Mouse (Mus musculus): ENCODE results near the gene Ccdc62. TPM values are rescaled to one million over a fixed set of nuclear protein-coding genes. Genes with fewer than 3 reads are reported as not detected.

The Ccdc62 gene
- polyA plus RNA-seq, 1 experiment from 2014 or later: 6.4 TPM

DNA sequence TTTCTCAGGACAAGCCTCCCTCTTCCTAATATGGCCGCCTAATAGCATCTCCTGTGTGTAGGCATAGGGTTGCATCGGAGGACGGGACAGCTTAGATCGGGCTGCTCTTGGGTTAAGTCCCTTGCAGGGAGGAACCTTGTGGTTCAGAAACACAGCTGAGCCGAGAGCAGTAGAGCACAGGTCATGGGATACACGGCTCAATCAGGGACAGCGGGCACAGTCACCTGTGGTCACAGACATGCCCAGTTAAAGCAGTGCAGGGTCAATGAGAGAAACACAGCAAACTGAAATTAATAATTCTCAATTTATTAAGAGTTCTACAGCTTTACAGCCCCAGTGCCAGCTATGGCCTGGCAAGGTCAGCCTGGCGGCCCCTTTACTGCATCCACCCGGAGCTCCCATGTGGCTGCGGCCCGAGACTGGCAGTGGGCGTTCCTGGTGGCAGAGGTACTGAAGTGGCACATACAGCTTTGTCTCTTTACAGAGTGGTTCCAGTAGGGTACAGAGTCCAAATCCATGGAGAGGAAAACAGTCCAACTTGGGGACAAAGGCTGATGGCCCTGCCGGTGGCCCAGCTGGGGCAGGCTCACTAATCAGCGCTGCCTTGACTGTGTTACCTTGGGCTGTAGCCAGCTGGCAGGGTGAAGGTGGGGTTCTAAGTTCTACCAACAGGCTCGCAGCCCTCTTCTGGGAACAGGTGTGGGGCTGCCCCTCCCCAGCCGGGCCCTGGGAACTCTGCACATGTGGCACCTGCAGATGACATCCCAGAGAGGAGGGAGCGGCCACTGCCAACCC lies 74.1 kb downstream of the Ccdc62 start:
- Histone ChIP-seq H3K4me2 (no peak overlapping the region), H3K36me3 (ENCODE audit: control insufficient read depth, insufficient read depth, low read length) (peaks cover 28% of the 10 kb centered on the region), H3K27ac (ENCODE audit: low read depth, low read length) (no peak overlapping the region), H3K9ac (ENCODE audit: low read depth, low read length) (no peak overlapping the region), H3K9me3 (replicated peaks; ENCODE audit: control insufficient read depth, low read length) (no peaks in the 10 kb centered on the region), H3K4me3 (ENCODE audit: low read depth, low read length) (no peak overlapping the region), H3K27me3 (ENCODE audit: control insufficient read depth, insufficient read depth, low read length) (no peaks in the 10 kb centered on the region), H3K4me1 (ENCODE audit: control insufficient read depth, insufficient read depth, low read length) (peaks cover 9% of the 10 kb centered on the region)
- ATAC-seq (replicated peaks; ENCODE audit: insufficient number of reproducible peaks, low FRiP score, low TSS enrichment): no peak
- WGBS (ENCODE audit: insufficient replicate concordance): 90% methylated on average over 17 of the region's 17 CpGs

DNA sequence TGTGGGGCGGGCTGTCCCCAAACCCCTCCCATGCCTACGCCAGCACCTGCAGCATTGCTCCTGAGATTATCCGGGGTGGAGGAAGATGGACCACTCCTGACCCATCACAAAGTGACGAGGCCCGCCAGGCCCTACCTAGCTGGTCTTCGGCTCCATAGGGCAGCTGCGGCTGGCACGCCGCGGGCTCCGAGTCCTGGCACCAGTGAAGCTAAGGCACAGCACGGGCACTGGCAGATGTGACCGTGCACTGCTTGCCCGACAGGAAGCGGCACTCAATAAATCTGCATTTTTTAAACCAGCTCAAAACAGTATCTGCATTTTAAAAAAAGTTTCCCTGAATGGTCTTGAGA lies 74.6 kb downstream of the Ccdc62 start:
- no peak overlapping the region for H3K9ac ChIP-seq (ENCODE audit: low read depth, low read length)
- 92% methylated on average over 15 of the region's 15 CpGs for WGBS (ENCODE audit: insufficient replicate concordance)
- H3K27me3 ChIP-seq (ENCODE audit: control insufficient read depth, insufficient read depth, low read length): no peaks in the 10 kb centered on the region
- no peak overlapping the region for H3K27ac ChIP-seq (ENCODE audit: low read depth, low read length)
- no peaks in the 10 kb centered on the region for H3K9me3 ChIP-seq (replicated peaks; ENCODE audit: control insufficient read depth, low read length)
- peaks cover 28% of the 10 kb centered on the region for H3K36me3 ChIP-seq (ENCODE audit: control insufficient read depth, insufficient read depth, low read length)
- peaks cover 15% of the 10 kb centered on the region for H3K4me1 ChIP-seq (ENCODE audit: control insufficient read depth, insufficient read depth, low read length)
- ATAC-seq (replicated peaks; ENCODE audit: insufficient number of reproducible peaks, low FRiP score, low TSS enrichment): no peak
- no peak overlapping the region for H3K4me2 ChIP-seq
- no peak overlapping the region for H3K4me3 ChIP-seq (ENCODE audit: low read depth, low read length)

DNA sequence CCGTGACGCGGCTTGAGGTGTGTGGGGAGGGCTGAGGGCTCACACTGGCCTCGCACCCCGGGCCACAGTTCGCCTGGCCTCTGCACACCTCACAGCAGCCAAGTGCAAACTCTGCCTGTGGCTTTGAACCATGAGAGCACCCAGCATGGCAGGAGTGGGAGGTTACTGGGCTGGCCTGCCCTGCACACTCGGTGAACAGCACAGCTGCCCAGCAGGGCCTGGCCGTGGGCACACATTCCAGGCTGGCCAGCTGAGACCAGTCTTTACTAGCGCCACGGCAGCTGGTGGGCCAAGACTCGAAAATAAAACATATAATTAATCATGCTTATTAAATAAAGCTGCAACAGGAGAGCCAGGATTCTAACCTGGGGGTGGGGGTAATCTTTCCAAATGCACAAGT lies 75.1 kb downstream of the Ccdc62 start:
- Histone ChIP-seq H3K27ac (ENCODE audit: low read depth, low read length) (no peak overlapping the region), H3K9me3 (replicated peaks; ENCODE audit: control insufficient read depth, low read length) (no peaks in the 10 kb centered on the region), H3K27me3 (ENCODE audit: control insufficient read depth, insufficient read depth, low read length) (no peaks in the 10 kb centered on the region), H3K4me1 (ENCODE audit: control insufficient read depth, insufficient read depth, low read length) (peaks cover 19% of the 10 kb centered on the region), H3K4me3 (ENCODE audit: low read depth, low read length) (no peak overlapping the region), H3K4me2 (no peak overlapping the region), H3K36me3 (ENCODE audit: control insufficient read depth, insufficient read depth, low read length) (peaks cover 28% of the 10 kb centered on the region), H3K9ac (ENCODE audit: low read depth, low read length) (no peak overlapping the region)
- ATAC-seq (replicated peaks; ENCODE audit: insufficient number of reproducible peaks, low FRiP score, low TSS enrichment): no peak
- WGBS (ENCODE audit: insufficient replicate concordance): 86% methylated on average over 11 of the region's 11 CpGs

DNA sequence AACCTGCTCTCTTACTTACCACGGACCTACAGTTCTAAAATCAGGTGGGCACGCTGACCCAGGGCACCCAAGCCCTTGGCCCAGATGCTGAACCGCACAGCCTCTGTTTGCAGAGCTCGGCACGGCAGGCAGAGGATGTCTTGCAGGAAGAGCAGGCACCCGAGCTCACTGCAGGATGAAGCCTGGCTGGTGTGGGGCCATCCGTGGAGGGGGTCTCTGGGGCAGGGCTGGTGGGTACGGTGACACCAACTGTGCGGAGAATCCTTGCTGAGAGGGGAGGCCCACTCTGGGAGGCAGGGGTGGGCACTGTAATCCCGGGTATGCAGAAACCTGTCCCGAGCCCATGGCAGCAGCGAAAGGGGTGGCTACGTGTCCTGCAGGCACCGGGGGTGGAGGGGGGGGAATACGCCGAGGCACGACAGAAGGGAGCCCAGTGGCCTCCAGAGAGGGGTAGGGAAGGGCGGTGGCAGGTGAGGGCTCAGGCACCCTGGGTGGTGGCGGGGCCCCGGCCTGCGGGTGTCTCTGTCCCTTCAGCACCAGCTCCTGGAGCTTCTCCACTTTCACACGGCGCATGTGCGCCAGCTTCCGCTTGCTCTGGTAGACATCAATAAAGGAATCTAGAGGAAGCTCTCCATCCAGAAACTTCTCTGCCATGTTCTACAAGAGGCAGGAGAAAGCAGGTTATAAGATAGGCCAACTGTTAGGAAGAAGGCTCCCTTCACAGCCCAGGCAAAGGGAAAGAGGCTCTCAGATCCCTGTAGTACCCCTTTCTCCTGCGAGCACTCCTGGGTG lies 75.8 kb downstream of the Ccdc62 start:
- no peak overlapping the region for H3K27ac ChIP-seq (ENCODE audit: low read depth, low read length)
- H3K9ac ChIP-seq (ENCODE audit: low read depth, low read length): no peak overlapping the region
- 89% methylated on average over 26 of the region's 26 CpGs for WGBS (ENCODE audit: insufficient replicate concordance)
- peaks cover 23% of the 10 kb centered on the region for H3K4me1 ChIP-seq (ENCODE audit: control insufficient read depth, insufficient read depth, low read length)
- no peaks in the 10 kb centered on the region for H3K9me3 ChIP-seq (replicated peaks; ENCODE audit: control insufficient read depth, low read length)
- H3K36me3 ChIP-seq (ENCODE audit: control insufficient read depth, insufficient read depth, low read length): peaks cover 28% of the 10 kb centered on the region
- H3K4me2 ChIP-seq: no peak overlapping the region
- no peaks in the 10 kb centered on the region for H3K27me3 ChIP-seq (ENCODE audit: control insufficient read depth, insufficient read depth, low read length)
- ATAC-seq (replicated peaks; ENCODE audit: insufficient number of reproducible peaks, low FRiP score, low TSS enrichment): no peak
- no peak overlapping the region for H3K4me3 ChIP-seq (ENCODE audit: low read depth, low read length)

DNA sequence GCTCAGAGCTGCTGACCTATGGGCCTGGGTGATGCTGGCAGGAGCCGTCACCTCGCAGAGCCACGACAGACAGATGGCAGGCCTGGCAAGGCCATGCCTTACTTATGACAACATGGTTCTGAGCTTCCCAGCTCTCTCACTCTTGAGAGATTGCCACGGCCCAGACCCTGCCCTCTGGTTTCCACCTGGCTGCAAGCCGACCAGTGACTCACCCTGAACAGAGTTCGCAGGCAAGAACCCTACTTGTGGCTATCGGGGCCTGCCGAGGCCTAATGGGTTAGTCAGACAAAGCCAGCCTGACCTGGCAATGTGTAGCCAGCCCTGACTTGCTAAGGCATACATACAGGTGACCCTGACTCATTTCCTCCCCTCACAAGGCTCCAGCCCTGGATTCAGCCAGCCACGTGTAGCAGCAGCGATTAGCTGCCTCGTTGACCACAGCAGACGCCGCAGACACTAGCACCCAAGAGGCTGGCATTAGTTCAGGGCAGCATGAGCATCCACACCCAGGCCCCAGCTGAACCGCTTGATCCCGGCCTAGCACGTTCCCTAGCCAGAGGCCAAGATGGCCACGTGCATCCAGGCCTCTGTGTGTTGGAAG lies 76.5 kb downstream of the Ccdc62 start:
- H3K9ac ChIP-seq (ENCODE audit: low read depth, low read length): no peak overlapping the region
- peaks cover 28% of the 10 kb centered on the region for H3K36me3 ChIP-seq (ENCODE audit: control insufficient read depth, insufficient read depth, low read length)
- no peak for ATAC-seq (replicated peaks; ENCODE audit: insufficient number of reproducible peaks, low FRiP score, low TSS enrichment)
- H3K4me3 ChIP-seq (ENCODE audit: low read depth, low read length): no peak overlapping the region
- H3K4me1 ChIP-seq (ENCODE audit: control insufficient read depth, insufficient read depth, low read length): peaks cover 30% of the 10 kb centered on the region
- H3K9me3 ChIP-seq (replicated peaks; ENCODE audit: control insufficient read depth, low read length): no peaks in the 10 kb centered on the region
- no peak overlapping the region for H3K27ac ChIP-seq (ENCODE audit: low read depth, low read length)
- H3K27me3 ChIP-seq (ENCODE audit: control insufficient read depth, insufficient read depth, low read length): no peaks in the 10 kb centered on the region
- 87% methylated on average over 17 of the region's 17 CpGs for WGBS (ENCODE audit: insufficient replicate concordance)
- H3K4me2 ChIP-seq: no peak overlapping the region

DNA sequence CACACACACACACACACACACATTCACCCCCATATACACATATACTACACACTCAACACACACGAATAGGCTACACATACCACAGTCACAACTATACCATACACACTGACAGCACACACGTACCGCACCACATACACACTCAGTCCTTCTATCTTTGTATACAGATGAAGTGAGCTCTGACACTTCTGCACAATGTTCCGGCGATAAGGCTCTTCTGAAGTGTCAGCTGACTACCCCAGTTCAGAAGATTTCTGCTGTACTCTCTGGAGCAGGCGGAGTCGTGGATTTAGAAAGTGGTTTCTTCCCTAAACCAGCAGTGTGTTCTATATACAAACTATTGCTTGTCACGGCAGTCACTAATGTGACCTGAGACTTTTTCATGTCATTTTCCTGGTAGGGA lies 79.6 kb downstream of the Ccdc62 start:
- 0 out of 2 replicates have a peak, but pooled peaks have one; percentile 15 for ATAC-seq (replicated peaks; ENCODE audit: insufficient number of reproducible peaks, low FRiP score, low TSS enrichment)
- Histone ChIP-seq H3K36me3 (ENCODE audit: control insufficient read depth, insufficient read depth, low read length) (peaks cover 24% of the 10 kb centered on the region), H3K27ac (ENCODE audit: low read depth, low read length) (peak overlapping the region; percentile 82), H3K9ac (ENCODE audit: low read depth, low read length) (no peak overlapping the region), H3K9me3 (replicated peaks; ENCODE audit: control insufficient read depth, low read length) (no peaks in the 10 kb centered on the region), H3K27me3 (ENCODE audit: control insufficient read depth, insufficient read depth, low read length) (no peaks in the 10 kb centered on the region), H3K4me2 (peak overlapping the region; percentile 54), H3K4me3 (ENCODE audit: low read depth, low read length) (no peak overlapping the region), H3K4me1 (ENCODE audit: control insufficient read depth, insufficient read depth, low read length) (peaks cover 55% of the 10 kb centered on the region)
- WGBS (ENCODE audit: insufficient replicate concordance): 48% methylated on average over 8 of the region's 8 CpGs

DNA sequence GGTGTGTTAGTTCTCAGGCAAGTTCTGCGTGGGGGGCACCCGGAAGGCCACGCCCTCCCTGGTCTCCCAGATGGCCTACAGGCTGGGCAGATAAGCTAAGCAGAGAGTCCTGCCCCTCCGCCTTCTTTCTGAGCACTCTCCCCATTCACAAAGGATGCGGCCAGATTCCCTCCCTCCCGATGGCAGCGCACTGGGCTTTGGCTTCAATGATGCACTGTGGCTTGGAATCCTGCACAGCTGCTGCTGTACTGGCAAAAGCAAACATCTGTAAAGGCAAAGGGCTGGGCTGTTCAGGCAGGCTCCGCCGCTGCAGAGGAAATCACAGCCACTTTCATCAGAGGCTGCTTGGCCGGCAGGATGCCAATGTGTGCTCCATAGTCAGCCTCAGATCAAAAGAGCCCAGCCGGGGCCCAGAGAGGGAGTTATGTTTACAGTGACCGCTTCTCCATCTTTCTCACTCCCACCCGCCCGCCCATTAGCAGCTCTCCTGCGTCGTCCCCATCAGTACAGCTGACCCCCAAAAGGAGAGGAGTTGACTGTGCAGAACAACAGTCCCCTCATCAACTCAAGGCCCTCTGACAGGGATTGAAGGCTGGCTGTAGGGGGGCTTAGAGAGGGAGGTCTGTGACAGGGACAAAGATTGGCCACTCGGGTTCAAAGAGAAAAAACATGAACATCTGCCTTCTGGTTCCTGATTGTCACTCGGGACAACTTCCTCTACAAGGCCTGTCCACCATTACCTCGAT lies 80.6 kb downstream of the Ccdc62 start:
- H3K4me2 ChIP-seq: peak overlapping the region; percentile 54
- peaks cover 17% of the 10 kb centered on the region for H3K36me3 ChIP-seq (ENCODE audit: control insufficient read depth, insufficient read depth, low read length)
- 5% methylated on average over 19 of the region's 19 CpGs for WGBS (ENCODE audit: insufficient replicate concordance)
- H3K9ac ChIP-seq (ENCODE audit: low read depth, low read length): peak overlapping the region; percentile 47; the same call in 1 of the 2 replicates
- peak; percentile 71 for ATAC-seq (replicated peaks; ENCODE audit: insufficient number of reproducible peaks, low FRiP score, low TSS enrichment)
- 0 out of 2 replicates have a peak overlapping the region, but pooled peaks have one; percentile 6 for H3K4me3 ChIP-seq (ENCODE audit: low read depth, low read length)
- no peaks in the 10 kb centered on the region for H3K9me3 ChIP-seq (replicated peaks; ENCODE audit: control insufficient read depth, low read length)
- H3K27ac ChIP-seq (ENCODE audit: low read depth, low read length): peak overlapping the region; percentile 82
- H3K27me3 ChIP-seq (ENCODE audit: control insufficient read depth, insufficient read depth, low read length): no peaks in the 10 kb centered on the region
- H3K4me1 ChIP-seq (ENCODE audit: control insufficient read depth, insufficient read depth, low read length): peaks cover 64% of the 10 kb centered on the region

DNA sequence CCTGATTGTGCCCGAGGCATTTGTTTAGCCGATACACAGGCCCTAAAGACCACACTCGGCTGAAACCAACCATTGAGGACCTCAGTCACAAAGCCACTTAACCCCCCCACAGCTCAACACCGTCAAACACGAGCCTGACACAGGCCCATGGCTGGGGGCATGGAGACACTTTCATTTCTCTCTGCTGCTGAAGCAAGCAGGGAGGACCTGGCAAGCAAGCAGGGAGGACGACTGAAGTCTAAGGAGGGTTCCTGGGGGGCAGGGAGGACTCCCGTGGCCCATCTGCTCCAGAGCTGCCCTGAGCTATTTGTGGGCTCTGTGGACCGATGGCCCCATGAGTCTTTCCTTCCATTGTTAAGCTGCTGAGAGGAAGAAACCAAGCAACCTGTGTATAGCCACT lies 81.4 kb downstream of the Ccdc62 start:
- no peak for ATAC-seq (replicated peaks; ENCODE audit: insufficient number of reproducible peaks, low FRiP score, low TSS enrichment)
- H3K4me2 ChIP-seq: peak overlapping the region; percentile 54
- H3K9me3 ChIP-seq (replicated peaks; ENCODE audit: control insufficient read depth, low read length): no peaks in the 10 kb centered on the region
- peak overlapping the region; percentile 17 for H3K9ac ChIP-seq (ENCODE audit: low read depth, low read length)
- H3K27ac ChIP-seq (ENCODE audit: low read depth, low read length): peak overlapping the region; percentile 82
- H3K36me3 ChIP-seq (ENCODE audit: control insufficient read depth, insufficient read depth, low read length): peaks cover 15% of the 10 kb centered on the region
- no peaks in the 10 kb centered on the region for H3K27me3 ChIP-seq (ENCODE audit: control insufficient read depth, insufficient read depth, low read length)
- WGBS (ENCODE audit: insufficient replicate concordance): 20% methylated on average over 8 of the region's 8 CpGs
- peaks cover 73% of the 10 kb centered on the region for H3K4me1 ChIP-seq (ENCODE audit: control insufficient read depth, insufficient read depth, low read length)
- H3K4me3 ChIP-seq (ENCODE audit: low read depth, low read length): no peak overlapping the region
